Mouse (Mus musculus) MEL (cell line): ENCODE data around the gene Sfrp5. TPM values are rescaled to one million over a fixed set of nuclear protein-coding genes. Genes with fewer than 3 reads are reported as not detected.

Experiments used
- DNase-seq: peaks from one replicate; pipeline ENCODE4 v3.0.0; 2011; ENCODE audit warnings: low read depth, low spot score
- H3K27ac ChIP-seq: 2 replicates; pipeline ENCODE4 v1.5.1; 2012; ENCODE audit warnings: low read depth, mild to moderate bottlenecking, control low read depth, low read length, moderate library complexity; ENCODE audit not compliant: control insufficient read depth
- H3K27me3 ChIP-seq, 2 experiments: fragments of 150-350 bp in 1 of 2; sonication (generic) in 1 of 2; 2 replicates each; pipeline ENCODE4 v1.6.1; 2012; ENCODE audit warnings: low read length in 2 of 2, mild to moderate bottlenecking in 2 of 2, improper control_type of control experiment in 1 of 2, moderate library complexity in 1 of 2; ENCODE audit not compliant: insufficient read depth in 2 of 2, control insufficient read depth in 1 of 2
- H3K36me3 ChIP-seq, 2 experiments: 2 replicates each; pipeline ENCODE4 v1.6.1; 2012 to 2014; ENCODE audit warnings: low read length in 2 of 2, improper control_type of control experiment in 1 of 2, inconsistent platforms in 1 of 2, mild to moderate bottlenecking in 1 of 2; ENCODE audit not compliant: insufficient read depth in 2 of 2, control insufficient read depth in 1 of 2
- H3K4me1 ChIP-seq, 2 experiments: fragments of 150-350 bp in 1 of 2; sonication (generic) in 1 of 2; 2 replicates each; pipeline ENCODE4 v1.6.1; 2012; ENCODE audit warnings: low read length in 2 of 2, improper control_type of control experiment in 1 of 2, mild to moderate bottlenecking in 1 of 2; ENCODE audit not compliant: insufficient read depth in 2 of 2, control insufficient read depth in 1 of 2
- H3K4me3 ChIP-seq, 2 experiments: fragments of 150-350 bp in 1 of 2; sonication (generic) in 1 of 2; 2 replicates each; pipeline ENCODE4 v1.5.1; 2012; ENCODE audit warnings: low read depth in 2 of 2, low read length in 2 of 2, mild to moderate bottlenecking in 2 of 2, moderate library complexity in 2 of 2, control low read depth in 1 of 2, improper control_type of control experiment in 1 of 2; ENCODE audit not compliant: control insufficient read depth in 1 of 2, insufficient read depth in 1 of 2
- H3K79me2 ChIP-seq: 2 replicates; pipeline ENCODE4 v1.6.1; 2012; ENCODE audit warnings: mild to moderate bottlenecking, low read length, moderate library complexity; ENCODE audit not compliant: control insufficient read depth, poor library complexity, insufficient read depth
- H3K9ac ChIP-seq: 2 replicates; pipeline ENCODE4 v1.6.1; 2012; ENCODE audit warnings: low read depth, mild to moderate bottlenecking, control low read depth, low read length, moderate library complexity; ENCODE audit not compliant: control insufficient read depth, poor library complexity, severe bottlenecking
- H3K9me3 ChIP-seq: fragments of 150-350 bp; sonication (generic); replicated peaks from 2 replicates; pipeline ENCODE4 v1.6.1; 2012; ENCODE audit warnings: mild to moderate bottlenecking, low read length, improper control_type of control experiment, moderate library complexity; ENCODE audit not compliant: insufficient read depth
- CHD1 ChIP-seq: IDR thresholded peaks from 2 replicates; pipeline ENCODE4 v1.6.1; 2012; ENCODE audit warnings: low read depth, mild to moderate bottlenecking, inconsistent platforms, low read length, improper control_type of control experiment
- E2F4 ChIP-seq: IDR thresholded peaks from 2 replicates; pipeline ENCODE4 v1.6.1; 2011; ENCODE audit warnings: low read depth, low read length, improper control_type of control experiment, borderline replicate concordance
- ETS1 ChIP-seq: IDR thresholded peaks from 2 replicates; pipeline ENCODE4 v1.6.1; 2012; ENCODE audit warnings: low read depth, mild to moderate bottlenecking, inconsistent platforms, low read length, improper control_type of control experiment, moderate library complexity
- MEF2A ChIP-seq: IDR thresholded peaks from 2 replicates; pipeline ENCODE4 v1.6.1; 2014; ENCODE audit warnings: low read depth, mild to moderate bottlenecking, inconsistent platforms, low read length, improper control_type of control experiment; ENCODE audit not compliant: poor library complexity, insufficient replicate concordance, severe bottlenecking; ENCODE audit errors: extremely low read depth
- MXI1 ChIP-seq: IDR thresholded peaks from 2 replicates; pipeline ENCODE4 v1.6.1; 2011; ENCODE audit warnings: mild to moderate bottlenecking, low read depth, low read length, improper control_type of control experiment
- MYC ChIP-seq: IDR thresholded peaks from 2 replicates; pipeline ENCODE4 v1.6.1; 2011; ENCODE audit warnings: low read depth, mild to moderate bottlenecking, low read length, improper control_type of control experiment, moderate library complexity
- NELFE ChIP-seq: IDR thresholded peaks from 2 replicates; pipeline ENCODE4 v1.6.1; 2011; ENCODE audit warnings: low read depth, low read length, improper control_type of control experiment
- NRF1 ChIP-seq: IDR thresholded peaks from 2 replicates; pipeline ENCODE4 v1.6.1; 2014; ENCODE audit warnings: low read depth, mild to moderate bottlenecking, inconsistent platforms, low read length, improper control_type of control experiment, moderate library complexity; ENCODE audit not compliant: poor library complexity, insufficient read depth, severe bottlenecking
- POLR2A ChIP-seq, 2 experiments: IDR thresholded peaks; 2 replicates each; pipeline ENCODE4 v1.6.1; 2011 to 2012; ENCODE audit warnings: low read length in 2 of 2, mild to moderate bottlenecking in 2 of 2, control low read depth in 1 of 2, improper control_type of control experiment in 1 of 2, low read depth in 1 of 2, moderate library complexity in 1 of 2; ENCODE audit not compliant: control insufficient read depth in 1 of 2, insufficient read depth in 1 of 2, poor library complexity in 1 of 2
- RCOR1 ChIP-seq: IDR thresholded peaks from 2 replicates; pipeline ENCODE4 v1.6.1; 2012; ENCODE audit warnings: low read depth, mild to moderate bottlenecking, inconsistent platforms, low read length, improper control_type of control experiment
- TAL1 ChIP-seq: IDR thresholded peaks from 2 replicates; pipeline ENCODE4 v1.6.1; 2012; ENCODE audit warnings: mild to moderate bottlenecking, inconsistent platforms, low read length, moderate library complexity, mixed read lengths
- TBP ChIP-seq: IDR thresholded peaks from 2 replicates; pipeline ENCODE4 v1.8.0; 2011; ENCODE audit warnings: low read depth, low read length, improper control_type of control experiment
- TCF12 ChIP-seq: IDR thresholded peaks from 2 replicates; pipeline ENCODE4 v1.6.1; 2014; ENCODE audit warnings: low read depth, mild to moderate bottlenecking, inconsistent platforms, low read length, improper control_type of control experiment, moderate library complexity
- UBTF ChIP-seq: IDR thresholded peaks from 2 replicates; pipeline ENCODE4 v1.6.1; 2012; ENCODE audit warnings: low read depth, mild to moderate bottlenecking, inconsistent platforms, low read length, improper control_type of control experiment, moderate library complexity, borderline replicate concordance; ENCODE audit not compliant: insufficient read depth
- USF1 ChIP-seq: IDR thresholded peaks from 2 replicates; pipeline ENCODE4 v1.6.1; 2014; ENCODE audit warnings: low read depth, mild to moderate bottlenecking, inconsistent platforms, low read length, improper control_type of control experiment, moderate library complexity
- ZC3H11A ChIP-seq: IDR thresholded peaks from 2 replicates; pipeline ENCODE4 v1.6.1; 2012; ENCODE audit warnings: low read depth, mild to moderate bottlenecking, inconsistent platforms, low read length, improper control_type of control experiment
- ZMIZ1 ChIP-seq: IDR thresholded peaks from 2 replicates; pipeline ENCODE4 v1.6.1; 2012; ENCODE audit warnings: low read depth, mild to moderate bottlenecking, inconsistent platforms, low read length, improper control_type of control experiment, moderate library complexity
- polyA plus RNA-seq, 2 experiments: library from polyadenylated mRNA; stranded (reverse) in 1 of 2; unstranded in 1 of 2; fragments of >175 nt in 1 of 2; fragments of >200 nt in 1 of 2; gene quantifications; 2 replicates each; pipeline versions ENCODE4 v1.2.1 to v1.2.4; 2012; ENCODE audit warnings: low replicate concordance in 2 of 2, low read depth in 1 of 2; ENCODE audit not compliant: insufficient read length in 2 of 2, insufficient read depth in 1 of 2, missing spikeins in 1 of 2
- total RNA-seq: library from RNA; depleted of rRNA; stranded (reverse); fragments of 300-350 nt; gene quantifications from 2 replicates; pipeline ENCODE4 v1.2.3, GENCODE M21; 2012

Sfrp5 gene
- total and polyA plus RNA-seq, 3 experiments: 0.50 TPM; not detected in 2

DNA sequence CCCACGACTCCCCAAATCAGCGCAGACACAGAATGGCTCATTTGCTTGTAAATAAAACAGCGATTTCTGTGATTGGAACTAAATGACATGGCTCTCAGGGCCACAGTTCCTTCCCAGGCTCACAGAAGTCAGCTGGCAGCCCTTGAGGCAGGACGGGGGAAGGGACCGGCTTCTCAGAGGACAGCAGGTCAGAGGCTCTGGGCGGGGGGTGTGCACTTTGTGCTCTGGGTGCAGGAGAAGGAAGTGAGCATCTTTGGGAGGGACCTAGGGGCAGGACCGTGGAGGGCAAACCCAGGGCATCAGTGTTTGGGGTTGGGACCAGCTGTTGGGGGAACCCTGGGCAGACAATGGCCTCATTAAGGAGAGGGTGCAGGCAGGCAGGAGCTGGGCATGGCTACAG lies 7.4 kb upstream of the Sfrp5 start:
- no peak for TF ChIP-seq ZMIZ1
- TF ChIP-seq E2F4: no peak
- no peak for TF ChIP-seq TBP
- TF ChIP-seq NELFE: no peak
- no peak for TF ChIP-seq ZC3H11A
- no peak for TF ChIP-seq TCF12
- no peak for TF ChIP-seq UBTF
- TF ChIP-seq RCOR1: no peak
- TF ChIP-seq NRF1: no peak
- no peak for TF ChIP-seq TAL1
- TF ChIP-seq ETS1: no peak
- no peak for TF ChIP-seq POLR2A (IDR thresholded peaks at IDR 0.05; ENCODE audit: control insufficient read depth in 1 of 2, insufficient read depth in 1 of 2, low read depth in 1 of 2, low read length in 2 of 2, poor library complexity in 1 of 2)
- no peak for TF ChIP-seq MEF2A
- no peak for TF ChIP-seq MXI1
- no peak for TF ChIP-seq CHD1
- no peak for TF ChIP-seq USF1
- no peak overlapping the region for H3K27ac ChIP-seq
- peaks cover 8 to 13% of the 10 kb centered on the region in 2 experiments for H3K27me3 ChIP-seq
- no peaks in the 10 kb centered on the region for H3K4me1 ChIP-seq
- DNase-seq: no peak
- no peaks in the 10 kb centered on the region for H3K79me2 ChIP-seq
- no peaks in the 10 kb centered on the region for H3K36me3 ChIP-seq
- H3K4me3 ChIP-seq: no peak overlapping the region
- H3K9ac ChIP-seq: no peak overlapping the region
- no peaks in the 10 kb centered on the region for H3K9me3 ChIP-seq

DNA sequence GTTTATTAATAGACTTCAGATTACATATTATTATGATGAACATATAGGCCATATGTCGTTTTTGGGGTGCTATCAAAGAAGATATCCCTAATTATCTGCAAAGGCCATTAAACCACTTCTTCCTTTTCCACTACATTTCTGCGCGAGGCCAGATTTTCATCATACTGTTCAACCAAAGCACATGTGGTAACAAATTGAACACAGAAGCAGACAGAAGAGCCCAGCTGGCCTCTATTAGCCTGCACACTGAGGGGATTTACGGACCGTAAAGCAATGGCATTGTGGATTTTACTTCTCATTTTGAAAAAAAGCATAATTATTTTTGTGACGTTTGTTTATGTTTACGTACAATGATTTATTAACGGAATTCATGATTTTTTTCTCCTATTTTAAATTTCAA lies 3.1 kb upstream of the Sfrp5 start:
- H3K4me3 ChIP-seq: no peak overlapping the region
- TF ChIP-seq MYC: no peak
- H3K27me3 ChIP-seq: peaks cover under 1 to 9% of the 10 kb centered on the region in 2 experiments
- no peaks in the 10 kb centered on the region for H3K36me3 ChIP-seq
- H3K9me3 ChIP-seq: no peaks in the 10 kb centered on the region
- H3K4me1 ChIP-seq: 0 out of 4 replicates have a peak, but pooled peaks cover 0 to 4% of the 10 kb centered on the region in 2 experiments
- no peaks in the 10 kb centered on the region for H3K79me2 ChIP-seq
- no peak overlapping the region for H3K27ac ChIP-seq
- DNase-seq: no peak
- H3K9ac ChIP-seq: no peak overlapping the region
